Mouse (Mus musculus) embryonic facial prominence, embryonic 10.5 days (tissue): Measurements from ENCODE around the gene Olfr323. TPM values are rescaled to one million over a fixed set of nuclear protein-coding genes. Genes with fewer than 3 reads are reported as not detected.

Experiments
- DNase-seq: peaks from one replicate; pipeline ENCODE4 v3.0.0-alpha.2; 2017; ENCODE audit warnings: low spot score
- H3K27ac ChIP-seq: fragments of 300-500 bp; sonication (generic); replicated peaks from 2 replicates; pipeline ENCODE4 v1.5.1; 2016; ENCODE audit warnings: mild to moderate bottlenecking
- H3K27me3 ChIP-seq: fragments of 300-500 bp; sonication (generic); replicated peaks from 2 replicates; pipeline ENCODE4 v1.6.1; 2016; ENCODE audit warnings: low read depth, mild to moderate bottlenecking; ENCODE audit not compliant: poor library complexity, severe bottlenecking
- H3K36me3 ChIP-seq: fragments of 300-500 bp; sonication (generic); replicated peaks from 2 replicates; pipeline ENCODE4 v1.6.1; 2016; ENCODE audit warnings: mild to moderate bottlenecking, moderate library complexity
- H3K4me1 ChIP-seq: fragments of 300-500 bp; sonication (generic); 2 replicates; pipeline ENCODE4 v1.6.1; 2016
- H3K4me3 ChIP-seq: fragments of 300-500 bp; sonication (generic); 2 replicates; pipeline ENCODE4 v1.5.1; 2016; ENCODE audit warnings: mild to moderate bottlenecking, moderate library complexity
- H3K9me3 ChIP-seq: fragments of 300-500 bp; sonication (generic); 2 replicates; pipeline ENCODE4 v1.6.1; 2016; ENCODE audit warnings: mild to moderate bottlenecking
- WGBS: fragments of 180-500 bp; shearing (Covaris S2); methylation state at CpG from one replicate; pipeline ENCODE4 v1.1.7; 2016; 5-methylcytosine and 5-hydroxymethylcytosine counted together
- polyA plus RNA-seq: library from polyadenylated mRNA; unstranded; fragments of >200 nt; fragmentation: Nextera tagmentation; extraction: Ambion mirVana; gene quantifications from 2 replicates; pipeline ENCODE4 v1.2.1, GENCODE M21; 2016

The Olfr323 gene
- not detected in 2 replicates for polyA plus RNA-seq

- Histone ChIP-seq H3K4me1 (no peaks in the 10 kb centered on the region), H3K9me3 (no peaks in the 10 kb centered on the region), H3K27ac (no peak within 1 kb of the TSS), H3K27me3 (no peaks in the 10 kb centered on the region; the same call in 1 of the 2 replicates), H3K36me3 (no peaks in the 10 kb centered on the region), H3K4me3 (no peak within 1 kb of the TSS)
- 79% methylated on average over 5 of the region's 5 CpGs for WGBS
- DNase-seq: no peak
These were observed at the start of gene Olfr323 for GRCm38 (mm10) chr11:58630401-58630800. Gene Olfr323 (minus strand): TSS chr11:58630501.

GRCm38 (mm10) chr11:58671825-58672224, 41.5 kb upstream of the Olfr323 start:
- 61% methylated on average over 4 of the region's 4 CpGs for WGBS
- no peak for DNase-seq
- H3K36me3 ChIP-seq: no peaks in the 10 kb centered on the region
- H3K4me1 ChIP-seq: no peaks in the 10 kb centered on the region
- no peak overlapping the region for H3K27ac ChIP-seq
- no peak overlapping the region for H3K4me3 ChIP-seq
- no peaks in the 10 kb centered on the region for H3K27me3 ChIP-seq
- H3K9me3 ChIP-seq: no peaks in the 10 kb centered on the region

- no peak for DNase-seq
- H3K27ac ChIP-seq: no peak overlapping the region
- no peaks in the 10 kb centered on the region for H3K36me3 ChIP-seq
- H3K9me3 ChIP-seq: no peaks in the 10 kb centered on the region
- H3K4me3 ChIP-seq: no peak overlapping the region
- H3K4me1 ChIP-seq: no peaks in the 10 kb centered on the region
- H3K27me3 ChIP-seq: no peaks in the 10 kb centered on the region
These were observed 39.0 kb upstream of the Olfr323 start for GRCm38 (mm10) chr11:58669252-58669651.

- 87% methylated on average over 4 of the region's 4 CpGs for WGBS
- Histone ChIP-seq H3K4me3 (no peak within 1 kb of the TSS), H3K27ac (no peak within 1 kb of the TSS), H3K27me3 (no peaks in the 10 kb centered on the region), H3K36me3 (no peaks in the 10 kb centered on the region), H3K4me1 (0 out of 2 replicates have a peak, but pooled peaks cover 3% of the 10 kb centered on the region), H3K9me3 (no peaks in the 10 kb centered on the region)
- DNase-seq: no peak
These were observed 28.3 kb upstream of the Olfr323 start, which contains the start of gene Olfr322 for GRCm38 (mm10) chr11:58658596-58658995. Gene Olfr322 (plus strand): TSS chr11:58658782.

GRCm38 (mm10) chr11:58655151-58655550, 24.9 kb upstream of the Olfr323 start:
- 93% methylated on average over 3 of the region's 3 CpGs for WGBS
- H3K4me3 ChIP-seq: no peak overlapping the region
- no peak for DNase-seq
- no peak overlapping the region for H3K27ac ChIP-seq
- no peaks in the 10 kb centered on the region for H3K27me3 ChIP-seq
- 0 out of 2 replicates have a peak, but pooled peaks cover 3% of the 10 kb centered on the region for H3K4me1 ChIP-seq
- H3K9me3 ChIP-seq: 0 out of 2 replicates have a peak, but pooled peaks cover under 1% of the 10 kb centered on the region
- H3K36me3 ChIP-seq: no peaks in the 10 kb centered on the region

GRCm38 (mm10) chr11:58643350-58643749, 13.0 kb upstream of the Olfr323 start:
- no peaks in the 10 kb centered on the region for H3K36me3 ChIP-seq
- H3K27me3 ChIP-seq: peaks cover 38% of the 10 kb centered on the region
- no peak overlapping the region for H3K4me3 ChIP-seq
- no peak overlapping the region for H3K27ac ChIP-seq
- peak; percentile 45 for DNase-seq
- WGBS: 35% methylated on average over 6 of the region's 6 CpGs
- no peaks in the 10 kb centered on the region for H3K9me3 ChIP-seq
- peaks cover 10% of the 10 kb centered on the region for H3K4me1 ChIP-seq

GRCm38 (mm10) chr11:58641638-58642358, 11.5 kb upstream of the Olfr323 start:
- Histone ChIP-seq H3K9me3 (no peaks in the 10 kb centered on the region), H3K4me1 (peaks cover 10% of the 10 kb centered on the region), H3K36me3 (no peaks in the 10 kb centered on the region), H3K27me3 (peaks cover 52% of the 10 kb centered on the region), H3K4me3 (no peak overlapping the region), H3K27ac (no peak overlapping the region)
- no peak for DNase-seq
- WGBS: 86% methylated on average over 13 of the region's 13 CpGs

- Histone ChIP-seq H3K27me3 (peaks cover 52% of the 10 kb centered on the region), H3K27ac (peak overlapping the region; percentile 73; the same call in 1 of the 2 replicates), H3K4me3 (peak overlapping the region; percentile 60), H3K4me1 (peaks cover 10% of the 10 kb centered on the region), H3K9me3 (no peaks in the 10 kb centered on the region), H3K36me3 (no peaks in the 10 kb centered on the region)
- no peak for DNase-seq
- 32% methylated on average over 14 of the region's 14 CpGs for WGBS
These were observed 10.8 kb upstream of the Olfr323 start for GRCm38 (mm10) chr11:58641057-58641456.

- Histone ChIP-seq H3K36me3 (no peaks in the 10 kb centered on the region), H3K27me3 (peaks cover 52% of the 10 kb centered on the region), H3K9me3 (no peaks in the 10 kb centered on the region), H3K4me3 (peak within 1 kb of the TSS; percentile 60), H3K27ac (peak within 1 kb of the TSS; percentile 73), H3K4me1 (peaks cover 10% of the 10 kb centered on the region)
- 3% methylated on average over 34 of the region's 34 CpGs for WGBS
- peak; percentile 56 for DNase-seq
These were observed 10.1 kb upstream of the Olfr323 start, which contains the start of gene Trim58 for GRCm38 (mm10) chr11:58640272-58640867. Gene Trim58 (plus strand): TSS chr11:58640465.

GRCm38 (mm10) chr11:58638176-58638701, 7.9 kb upstream of the Olfr323 start:
- no peaks in the 10 kb centered on the region for H3K9me3 ChIP-seq
- peaks cover 10% of the 10 kb centered on the region for H3K4me1 ChIP-seq
- no peaks in the 10 kb centered on the region for H3K36me3 ChIP-seq
- no peak overlapping the region for H3K4me3 ChIP-seq
- H3K27ac ChIP-seq: no peak overlapping the region
- WGBS: 55% methylated on average over 7 of the region's 7 CpGs
- DNase-seq: no peak
- H3K27me3 ChIP-seq: peaks cover 52% of the 10 kb centered on the region

GRCm38 (mm10) chr11:58636376-58636977, 6.2 kb upstream of the Olfr323 start:
- Histone ChIP-seq H3K9me3 (no peaks in the 10 kb centered on the region), H3K27me3 (peaks cover 44% of the 10 kb centered on the region), H3K36me3 (no peaks in the 10 kb centered on the region), H3K4me1 (peaks cover 10% of the 10 kb centered on the region), H3K4me3 (no peak overlapping the region), H3K27ac (no peak overlapping the region)
- peak; percentile 73 for DNase-seq
- 15% methylated on average over 4 of the region's 4 CpGs for WGBS

GRCm38 (mm10) chr11:58634878-58635277, 4.6 kb upstream of the Olfr323 start:
- H3K4me3 ChIP-seq: no peak overlapping the region
- 74% methylated on average over 4 of the region's 4 CpGs for WGBS
- H3K27ac ChIP-seq: no peak overlapping the region
- H3K27me3 ChIP-seq: peaks cover 28% of the 10 kb centered on the region
- DNase-seq: no peak
- H3K4me1 ChIP-seq: no peaks in the 10 kb centered on the region
- H3K9me3 ChIP-seq: no peaks in the 10 kb centered on the region
- no peaks in the 10 kb centered on the region for H3K36me3 ChIP-seq
